Mouse (Mus musculus) c-Kit-negative CD71-positive TER-119-positive erythroid progenitor cells, embryonic 14.5 days (primary cell): ENCODE measurements around the gene Ctnnal1.

Experiments used
- DNase-seq: peaks from one replicate; pipeline ENCODE4 v3.0.0-alpha.2; 2013; ENCODE audit warnings: low read depth, low spot score

Ctnnal1 gene

DNA sequence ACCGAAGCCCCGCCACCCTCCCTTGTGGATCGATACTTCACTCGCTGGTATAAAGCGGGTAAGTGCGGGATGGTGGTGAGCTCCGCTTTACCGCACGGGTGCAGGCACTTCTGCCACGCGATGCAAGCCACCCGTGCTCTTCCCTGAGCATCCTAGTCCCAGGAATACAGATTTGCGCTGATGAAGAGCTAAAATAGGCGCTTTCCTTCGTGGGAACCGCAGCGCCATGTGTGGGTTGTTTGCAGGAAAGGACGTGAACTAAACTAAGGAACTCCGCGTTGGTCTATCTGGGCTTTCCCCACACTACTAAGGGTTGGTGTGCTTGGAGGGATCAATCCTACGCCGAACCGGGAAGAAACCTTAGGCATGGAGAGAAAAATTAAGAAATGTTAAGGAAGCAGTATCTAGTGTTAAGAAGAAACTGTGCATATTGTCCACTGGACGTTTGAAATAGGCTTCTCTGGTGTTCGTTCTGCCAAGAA is 62.3 kb downstream of the Ctnnal1 start:
- no peak for DNase-seq

DNA sequence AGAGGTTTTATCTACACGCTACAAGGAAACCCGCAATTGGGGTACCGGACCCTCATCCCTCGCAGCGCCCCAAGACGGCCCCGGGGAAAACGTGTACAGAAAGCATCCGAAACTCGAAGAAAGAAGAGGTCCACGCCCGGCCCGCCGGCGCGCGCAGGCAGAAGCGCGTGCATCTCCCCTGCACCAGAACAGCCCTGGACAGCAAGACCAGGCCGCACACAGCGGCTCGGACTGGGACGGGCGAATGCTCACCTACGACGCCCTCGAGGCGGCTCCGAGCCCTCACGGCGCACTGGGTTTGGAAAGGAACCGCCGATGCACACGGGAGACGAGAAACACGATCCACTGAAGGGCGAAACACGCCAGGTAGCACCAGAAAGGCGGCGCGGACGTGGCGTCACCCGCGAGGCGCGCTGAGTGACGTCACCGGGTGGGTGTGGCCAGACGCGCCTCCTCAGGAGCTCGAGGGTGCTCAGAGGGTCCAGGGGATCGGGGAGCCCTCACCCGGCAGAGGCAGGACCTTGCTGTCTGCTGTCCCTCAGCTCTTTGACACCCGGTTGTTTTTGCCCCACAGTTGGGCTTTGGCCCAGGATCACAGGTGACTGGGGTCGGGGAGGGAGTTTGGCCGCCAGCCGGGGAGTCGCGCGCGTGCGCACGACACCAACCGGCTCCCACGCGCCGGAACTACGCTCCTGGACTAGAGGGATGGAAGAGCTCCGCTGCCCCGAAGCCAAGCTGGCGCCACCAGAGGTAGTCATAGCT is 62.9 kb downstream of the Ctnnal1 start, which contains the start of the genes Elp1 and Fam206a:
Gene Elp1, minus strand, starts transcription at position 425 of the 762 bp plus-strand sequence.
Gene Fam206a, plus strand, starts transcription at position 439 of the 762 bp plus-strand sequence.
- DNase-seq, result peak; percentile 83

DNA sequence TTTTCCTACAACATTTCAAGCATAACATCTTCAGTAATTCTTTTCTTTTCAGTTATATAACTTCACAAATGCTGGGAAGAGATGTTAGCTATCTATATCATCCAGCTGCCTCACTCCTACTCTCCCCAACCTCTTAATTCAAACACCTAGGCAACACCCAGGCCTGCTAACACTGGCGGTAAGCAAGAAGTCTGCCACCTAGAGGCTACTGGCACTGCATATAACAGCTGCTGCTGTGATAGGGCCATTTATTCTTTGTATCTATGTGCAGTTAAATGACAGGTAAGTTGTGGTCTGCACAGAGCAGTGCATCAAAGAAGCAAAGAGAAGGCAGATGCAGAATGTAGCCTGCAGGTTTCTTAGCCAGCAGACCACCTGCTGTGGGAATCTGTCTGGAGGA is 73.6 kb downstream of the Ctnnal1 start:
- DNase-seq, result no peak

DNA sequence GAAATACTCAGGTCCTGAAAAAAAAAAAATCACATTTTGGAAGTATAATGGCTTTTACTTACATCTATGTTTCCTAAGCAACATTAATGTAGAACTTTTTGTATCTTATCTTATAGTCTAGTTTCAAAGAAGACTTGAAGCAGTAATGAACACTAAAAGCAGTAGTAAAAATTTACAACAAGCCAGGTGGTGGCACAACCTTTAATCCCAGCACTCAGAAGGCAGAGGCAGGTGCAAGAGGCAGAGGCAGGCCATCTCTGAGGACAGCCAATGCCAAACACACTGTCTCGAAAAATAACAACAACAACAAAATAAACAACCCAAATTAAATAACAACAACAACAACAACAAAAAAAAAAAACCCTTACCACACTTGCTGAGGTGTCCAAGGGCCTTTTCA is 93.9 kb downstream of the Ctnnal1 start:
- no peak for DNase-seq

DNA sequence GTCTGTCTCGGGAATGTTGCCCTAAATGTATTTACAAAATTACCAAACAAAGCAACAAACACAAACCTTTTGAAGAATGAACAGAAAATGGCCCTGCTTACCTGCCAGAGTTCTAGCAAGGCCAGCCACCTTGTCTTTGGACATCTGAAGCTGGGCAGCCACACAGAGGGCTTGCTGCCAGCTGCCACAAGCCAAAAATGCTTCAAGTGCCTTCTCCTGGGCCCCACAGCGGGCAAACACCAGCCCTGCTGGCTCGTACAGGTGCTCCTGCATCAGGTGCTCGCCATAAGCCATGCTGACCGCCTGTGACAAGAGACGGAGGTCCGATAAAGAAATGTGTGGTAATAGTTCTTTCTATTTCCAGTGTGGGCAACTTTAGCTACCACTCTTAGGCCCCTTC is 96.1 kb downstream of the Ctnnal1 start:
- DNase-seq, result no peak

DNA sequence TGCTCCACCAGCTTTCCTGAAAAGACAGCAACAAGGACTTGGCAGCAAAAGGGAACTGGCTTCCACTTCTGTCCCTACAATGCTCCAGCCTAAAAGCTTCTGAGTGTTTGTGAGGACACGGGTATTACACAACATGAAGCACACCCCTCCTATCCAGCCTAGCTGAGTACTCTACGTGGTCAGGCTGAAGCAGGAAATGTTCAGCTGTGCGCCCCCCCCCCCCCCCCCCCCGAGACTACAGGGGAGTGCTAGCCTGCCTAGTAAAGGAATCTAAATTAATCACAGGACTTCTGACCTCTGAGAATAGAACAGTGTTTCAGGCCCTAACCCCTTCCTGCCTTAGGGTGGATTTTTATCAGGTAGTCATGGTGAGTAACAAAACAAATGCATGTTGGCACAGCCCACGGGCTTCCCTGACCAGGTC is 97.1 kb downstream of the Ctnnal1 start:
- DNase-seq, result no peak
